Mouse (Mus musculus) heart, postnatal 0 days (tissue): ENCODE data around the gene Col10a1.

ENCODE experiments used
- CTCF ChIP-seq: IDR thresholded peaks from 2 replicates; pipeline ENCODE4 v1.5.1; 2016; ENCODE audit warnings: antibody characterized with exemption, control low read depth, low read depth
- EP300 ChIP-seq: IDR thresholded peaks from 2 replicates; pipeline ENCODE4 v1.6.1; 2016; ENCODE audit warnings: antibody characterized with exemption, low read depth

DNA sequence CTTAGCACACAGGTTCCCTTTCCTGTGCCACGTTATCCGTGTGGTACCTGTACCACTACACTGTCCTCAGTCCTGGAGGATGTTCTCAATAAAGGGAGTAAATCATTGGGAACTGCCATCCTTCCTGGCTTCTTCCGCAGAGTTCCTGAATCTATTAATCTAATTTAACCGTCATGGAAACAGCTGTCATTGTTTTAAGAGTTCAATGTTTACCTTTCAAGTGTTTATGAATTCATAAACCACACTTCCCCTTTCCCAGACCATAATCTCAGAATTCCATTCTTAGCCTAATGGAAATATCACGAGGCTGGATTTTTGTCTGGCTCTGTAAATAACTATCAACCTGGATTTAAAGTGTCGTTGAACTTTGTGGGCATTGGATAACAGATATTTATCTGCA is 48.8 kb upstream of the Col10a1 start:
- TF ChIP-seq CTCF: no peak
- TF ChIP-seq EP300: no peak
